Mouse (Mus musculus): ENCODE data around the gene Tnfaip8l3. TPM values are rescaled to one million over a fixed set of nuclear protein-coding genes. Genes with fewer than 3 reads are reported as not detected.
A peak's percentile ranks its signal among the peaks of the same experiment; 100 is the strongest.

Tnfaip8l3 gene
- polyA plus RNA-seq, 1 experiment from 2014 or later = 0.05 TPM

DNA sequence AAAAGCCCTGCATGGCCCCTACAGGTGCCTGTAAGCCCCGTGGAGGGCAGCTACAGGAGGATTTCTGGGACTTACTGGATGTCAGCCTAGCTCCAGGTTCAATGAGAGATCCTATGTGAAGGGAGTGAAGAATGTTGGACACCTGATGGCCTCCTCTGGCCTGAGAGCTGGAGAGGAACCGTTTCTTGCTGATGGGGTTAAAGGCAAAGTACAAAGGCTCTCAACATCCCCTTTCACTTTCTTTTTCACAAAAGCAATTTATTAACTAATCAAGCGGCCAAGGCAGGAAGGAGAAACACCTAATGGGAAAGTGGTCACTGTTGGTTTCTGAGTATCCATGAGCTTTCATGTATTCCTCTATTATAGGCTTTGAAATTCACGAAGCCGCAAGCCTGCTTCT is 1.0 kb upstream of the Tnfaip8l3 start:
- no peak overlapping the region for H3K9ac ChIP-seq (ENCODE audit: low read length)
- H3K4me3 ChIP-seq (ENCODE audit: low read depth, low read length) = no peak overlapping the region
- H3K36me3 ChIP-seq (ENCODE audit: control insufficient read depth, insufficient read depth, low read length) = no peaks in the 10 kb centered on the region
- peaks cover 8% of the 10 kb centered on the region for H3K27me3 ChIP-seq (ENCODE audit: control insufficient read depth, insufficient read depth, low read length)
- 51% methylated on average over 5 of the region's 5 CpGs for WGBS
- no peak for DNase-seq (ENCODE audit: low spot score)
- no peak for ATAC-seq (ENCODE audit: insufficient read depth, low FRiP score, low TSS enrichment)
- H3K4me2 ChIP-seq (ENCODE audit: low read depth) = peak overlapping the region; percentile 98
- no peaks in the 10 kb centered on the region for H3K9me3 ChIP-seq (ENCODE audit: control insufficient read depth, low read length)
- H3K27ac ChIP-seq (ENCODE audit: low read depth, low read length) = no peak overlapping the region
- H3K4me1 ChIP-seq (ENCODE audit: control insufficient read depth, insufficient read depth, low read length) = no peaks in the 10 kb centered on the region

DNA sequence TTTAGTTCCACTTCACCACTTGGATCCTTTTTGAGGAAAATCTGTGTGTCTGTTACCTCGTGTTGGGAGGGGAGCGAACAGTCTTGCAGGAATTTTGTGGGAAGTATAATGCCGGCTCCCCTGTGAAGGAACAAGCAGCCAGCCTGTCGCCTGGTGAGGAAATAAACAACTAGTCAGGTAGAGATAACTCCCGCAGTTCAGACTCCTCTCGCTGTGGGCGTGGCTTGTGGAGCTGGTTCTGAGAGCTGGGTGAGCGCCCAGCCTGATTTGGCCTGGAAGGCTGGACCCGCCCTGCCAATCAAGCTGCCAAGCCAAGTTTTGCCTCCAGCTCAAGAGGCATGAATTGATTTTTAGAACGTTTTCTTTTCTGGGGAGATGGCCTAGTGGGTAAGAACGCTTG is 589 bp upstream of the Tnfaip8l3 start:
- Histone ChIP-seq H3K4me2 (ENCODE audit: low read depth) (peak overlapping the region; percentile 98), H3K36me3 (ENCODE audit: control insufficient read depth, insufficient read depth, low read length) (no peaks in the 10 kb centered on the region), H3K9me3 (ENCODE audit: control insufficient read depth, low read length) (no peaks in the 10 kb centered on the region), H3K9ac (ENCODE audit: low read length) (no peak overlapping the region), H3K27me3 (ENCODE audit: control insufficient read depth, insufficient read depth, low read length) (peaks cover 8% of the 10 kb centered on the region), H3K4me3 (ENCODE audit: low read depth, low read length) (peak overlapping the region; percentile 48), H3K4me1 (ENCODE audit: control insufficient read depth, insufficient read depth, low read length) (no peaks in the 10 kb centered on the region), H3K27ac (ENCODE audit: low read depth, low read length) (no peak overlapping the region)
- 2% methylated on average over 11 of the region's 11 CpGs for WGBS
- DNase-seq (ENCODE audit: low spot score) (peak; percentile 54), ATAC-seq (ENCODE audit: insufficient read depth, low FRiP score, low TSS enrichment) (no peak)

DNA sequence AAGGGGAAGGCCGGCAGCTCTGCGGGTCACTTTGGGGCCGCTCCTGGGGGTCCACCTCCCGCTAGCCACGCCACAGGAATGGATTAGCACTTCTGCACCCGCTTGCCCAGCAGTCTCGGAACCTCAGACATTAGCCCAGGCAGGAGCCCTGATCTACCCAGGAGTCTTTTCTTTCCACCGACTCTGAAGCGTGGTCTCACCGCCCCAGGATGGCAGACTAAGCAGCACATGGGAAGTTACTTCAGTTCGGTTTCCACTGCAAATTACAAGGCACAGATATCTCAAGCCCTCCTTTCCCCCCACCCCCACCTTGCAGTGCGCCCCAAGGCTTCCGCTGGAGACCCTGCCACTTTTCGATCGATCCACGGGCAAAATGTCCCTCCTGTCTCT is 551 bp downstream of the Tnfaip8l3 start:
- 2% methylated on average over 16 of the region's 16 CpGs for WGBS
- no peak for ATAC-seq (ENCODE audit: insufficient read depth, low FRiP score, low TSS enrichment)

DNA sequence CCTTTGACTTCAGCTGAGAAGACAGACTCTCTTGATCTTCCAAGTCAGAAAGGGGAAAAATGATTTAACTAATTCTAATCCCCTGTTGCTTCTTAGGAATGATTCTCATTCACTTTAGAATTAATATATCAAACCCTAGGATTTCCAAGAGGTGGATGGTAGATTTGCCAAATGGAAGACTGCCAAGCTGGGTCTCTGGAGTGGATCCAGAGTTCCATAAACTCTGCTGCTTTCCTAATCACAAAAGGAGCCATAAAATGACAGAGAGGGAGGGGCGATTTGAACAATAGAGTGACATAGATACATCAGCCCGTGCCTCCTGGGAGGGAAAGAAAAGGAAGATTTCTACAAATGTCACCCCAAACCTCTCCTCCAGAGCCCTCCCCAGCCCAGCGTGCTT is 3.4 kb downstream of the Tnfaip8l3 start:
- no peak overlapping the region for H3K27ac ChIP-seq (ENCODE audit: low read depth, low read length)
- ATAC-seq (ENCODE audit: insufficient read depth, low FRiP score, low TSS enrichment) = no peak
- no peak overlapping the region for H3K4me3 ChIP-seq (ENCODE audit: low read depth, low read length)
- H3K36me3 ChIP-seq (ENCODE audit: control insufficient read depth, insufficient read depth, low read length) = no peaks in the 10 kb centered on the region
- no peaks in the 10 kb centered on the region for H3K4me1 ChIP-seq (ENCODE audit: control insufficient read depth, insufficient read depth, low read length)
- no peaks in the 10 kb centered on the region for H3K9me3 ChIP-seq (ENCODE audit: control insufficient read depth, low read length)
- 36% methylated on average over 3 of the region's 3 CpGs for WGBS
- no peak overlapping the region for H3K9ac ChIP-seq (ENCODE audit: low read length)
- H3K4me2 ChIP-seq (ENCODE audit: low read depth) = no peak overlapping the region
- peaks cover 8% of the 10 kb centered on the region for H3K27me3 ChIP-seq (ENCODE audit: control insufficient read depth, insufficient read depth, low read length)
- no peak for DNase-seq (ENCODE audit: low spot score)

More for the DNA sequence above, 551 bp downstream of the Tnfaip8l3 start:
- H3K27ac ChIP-seq (ENCODE audit: low read depth, low read length) = no peak overlapping the region
- no peaks in the 10 kb centered on the region for H3K36me3 ChIP-seq (ENCODE audit: control insufficient read depth, insufficient read depth, low read length)
- H3K9ac ChIP-seq (ENCODE audit: low read length) = peak overlapping the region; percentile 52
- peak overlapping the region; percentile 48 for H3K4me3 ChIP-seq (ENCODE audit: low read depth, low read length)
- H3K27me3 ChIP-seq (ENCODE audit: control insufficient read depth, insufficient read depth, low read length) = peaks cover 8% of the 10 kb centered on the region
- no peaks in the 10 kb centered on the region for H3K4me1 ChIP-seq (ENCODE audit: control insufficient read depth, insufficient read depth, low read length)
- peak overlapping the region; percentile 98 for H3K4me2 ChIP-seq (ENCODE audit: low read depth)
- H3K9me3 ChIP-seq (ENCODE audit: control insufficient read depth, low read length) = no peaks in the 10 kb centered on the region
- no peak for DNase-seq (ENCODE audit: low spot score)

DNA sequence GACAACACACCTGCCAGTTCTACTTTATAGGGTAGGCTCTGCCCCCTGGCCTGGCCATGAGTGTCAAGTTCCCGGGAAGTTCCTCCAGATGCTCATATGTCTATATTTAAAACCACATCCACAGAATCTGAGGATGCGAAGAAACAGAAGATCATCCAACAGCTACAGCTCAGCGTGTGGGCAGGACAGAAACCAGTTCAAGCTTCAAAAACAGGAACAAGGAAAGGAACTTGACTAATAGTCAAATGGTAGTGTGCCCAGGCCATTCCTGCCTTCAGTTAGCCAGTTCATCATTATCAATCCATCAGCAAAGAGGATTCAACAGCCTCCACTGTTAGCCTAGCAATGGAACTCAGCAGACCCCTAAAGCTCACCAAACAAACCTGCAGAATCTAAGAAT is 4.5 kb downstream of the Tnfaip8l3 start:
- H3K27me3 ChIP-seq (ENCODE audit: control insufficient read depth, insufficient read depth, low read length) = peaks cover 8% of the 10 kb centered on the region
- no peak overlapping the region for H3K4me3 ChIP-seq (ENCODE audit: low read depth, low read length)
- WGBS = 87% methylated on average over 3 of the region's 3 CpGs
- no peak for ATAC-seq (ENCODE audit: insufficient read depth, low FRiP score, low TSS enrichment)
- H3K9ac ChIP-seq (ENCODE audit: low read length) = no peak overlapping the region
- H3K27ac ChIP-seq (ENCODE audit: low read depth, low read length) = no peak overlapping the region
- DNase-seq (ENCODE audit: low spot score) = no peak
- H3K36me3 ChIP-seq (ENCODE audit: control insufficient read depth, insufficient read depth, low read length) = no peaks in the 10 kb centered on the region
- H3K9me3 ChIP-seq (ENCODE audit: control insufficient read depth, low read length) = no peaks in the 10 kb centered on the region
- H3K4me1 ChIP-seq (ENCODE audit: control insufficient read depth, insufficient read depth, low read length) = no peaks in the 10 kb centered on the region
- no peak overlapping the region for H3K4me2 ChIP-seq (ENCODE audit: low read depth)

DNA sequence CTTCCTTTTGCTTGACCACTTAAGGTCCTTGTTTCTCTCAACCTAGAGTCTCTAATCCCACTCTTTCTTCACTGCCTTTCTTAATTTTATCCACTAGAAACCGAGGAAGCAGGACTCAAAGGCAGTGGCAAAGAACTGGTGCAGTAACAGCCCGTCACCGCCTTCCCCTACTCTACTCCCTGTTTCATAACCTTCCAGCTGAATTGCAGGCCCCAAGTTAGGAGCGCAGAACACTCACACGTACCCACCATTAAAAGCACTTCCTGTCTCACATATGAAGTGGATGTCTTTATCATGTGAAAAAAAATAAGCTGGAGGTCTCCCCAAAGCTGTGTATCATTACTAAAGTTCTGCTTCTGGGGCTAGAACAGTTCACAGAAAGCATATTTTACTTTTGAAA is 6.5 kb downstream of the Tnfaip8l3 start:
- Histone ChIP-seq H3K9ac (ENCODE audit: low read length) (no peak overlapping the region), H3K27ac (ENCODE audit: low read depth, low read length) (no peak overlapping the region), H3K27me3 (ENCODE audit: control insufficient read depth, insufficient read depth, low read length) (no peaks in the 10 kb centered on the region; the same call in 1 of the 2 replicates), H3K9me3 (ENCODE audit: control insufficient read depth, low read length) (no peaks in the 10 kb centered on the region), H3K36me3 (ENCODE audit: control insufficient read depth, insufficient read depth, low read length) (no peaks in the 10 kb centered on the region), H3K4me1 (ENCODE audit: control insufficient read depth, insufficient read depth, low read length) (no peaks in the 10 kb centered on the region), H3K4me2 (ENCODE audit: low read depth) (no peak overlapping the region), H3K4me3 (ENCODE audit: low read depth, low read length) (no peak overlapping the region)
- DNase-seq (ENCODE audit: low spot score) (no peak), ATAC-seq (ENCODE audit: insufficient read depth, low FRiP score, low TSS enrichment) (no peak)
- WGBS = 80% methylated on average over 5 of the region's 5 CpGs

DNA sequence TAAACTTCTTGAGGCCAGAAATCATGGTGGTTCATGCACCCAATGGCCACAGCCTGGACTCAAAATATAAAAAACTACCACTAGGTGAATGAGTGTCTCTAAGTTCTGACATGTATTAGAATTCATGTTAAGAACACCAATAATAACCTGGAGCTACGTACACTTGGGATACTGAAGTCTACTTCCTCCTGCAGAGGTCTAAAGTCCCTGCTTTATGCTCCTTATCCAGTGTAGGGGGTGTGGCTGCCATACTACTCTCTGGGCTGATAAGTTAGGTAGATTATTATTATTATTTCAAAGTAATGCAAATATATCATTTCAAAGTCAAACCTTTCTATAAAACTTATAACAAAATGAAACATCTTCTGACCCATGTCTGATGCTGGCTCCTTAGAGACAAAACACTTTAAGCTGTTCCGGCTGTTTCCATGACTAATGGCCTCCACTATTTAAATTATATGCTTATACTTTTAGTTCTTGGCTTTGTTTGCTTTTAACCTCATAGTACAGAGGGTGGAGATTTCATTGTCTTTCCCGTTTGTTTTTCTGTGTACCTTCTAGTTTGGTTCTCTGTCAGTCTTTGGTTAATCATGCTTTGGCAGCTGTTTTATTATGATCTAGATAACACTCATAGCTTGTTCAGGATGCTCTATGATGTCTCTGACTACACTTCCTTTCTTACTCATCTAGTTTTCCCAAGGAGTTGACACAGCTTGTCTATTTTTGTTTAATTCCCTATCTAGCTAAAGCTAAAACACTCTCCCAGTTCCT is 16.7 kb downstream of the Tnfaip8l3 start:
- Histone ChIP-seq H3K4me1 (ENCODE audit: control insufficient read depth, insufficient read depth, low read length) (no peaks in the 10 kb centered on the region), H3K9ac (ENCODE audit: low read length) (no peak overlapping the region), H3K4me2 (ENCODE audit: low read depth) (no peak overlapping the region), H3K36me3 (ENCODE audit: control insufficient read depth, insufficient read depth, low read length) (no peaks in the 10 kb centered on the region), H3K4me3 (ENCODE audit: low read depth, low read length) (no peak overlapping the region), H3K27me3 (ENCODE audit: control insufficient read depth, insufficient read depth, low read length) (no peaks in the 10 kb centered on the region), H3K9me3 (ENCODE audit: control insufficient read depth, low read length) (no peaks in the 10 kb centered on the region), H3K27ac (ENCODE audit: low read depth, low read length) (no peak overlapping the region)
- ATAC-seq (ENCODE audit: insufficient read depth, low FRiP score, low TSS enrichment) (no peak), DNase-seq (ENCODE audit: low spot score) (no peak)
- 81% methylated on average over 3 of the region's 3 CpGs for WGBS

DNA sequence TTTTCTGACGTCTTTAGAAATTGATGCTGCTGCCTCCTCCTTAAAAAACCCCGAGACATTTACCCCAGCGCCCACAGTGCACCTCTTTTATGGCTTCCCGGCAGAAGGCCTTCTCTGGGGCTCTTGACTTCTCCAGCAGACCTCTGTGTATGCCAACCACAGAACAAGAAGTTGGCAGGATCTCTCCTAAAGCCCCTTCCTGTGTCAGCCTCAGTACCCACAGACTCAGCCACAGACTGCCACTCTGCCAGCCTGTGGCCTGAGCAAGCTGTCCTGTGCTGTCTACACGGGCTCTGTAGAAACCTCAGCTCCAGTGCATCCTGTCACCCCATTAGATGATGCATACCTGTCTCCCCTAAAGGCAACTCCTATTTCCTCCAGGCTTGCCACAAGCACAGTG is 19.2 kb downstream of the Tnfaip8l3 start:
- H3K9me3 ChIP-seq (ENCODE audit: control insufficient read depth, low read length) = no peaks in the 10 kb centered on the region
- no peaks in the 10 kb centered on the region for H3K27me3 ChIP-seq (ENCODE audit: control insufficient read depth, insufficient read depth, low read length)
- DNase-seq (ENCODE audit: low spot score) (no peak), ATAC-seq (ENCODE audit: insufficient read depth, low FRiP score, low TSS enrichment) (no peak)
- H3K36me3 ChIP-seq (ENCODE audit: control insufficient read depth, insufficient read depth, low read length) = no peaks in the 10 kb centered on the region
- no peak overlapping the region for H3K4me2 ChIP-seq (ENCODE audit: low read depth)
- WGBS = 76% methylated on average over 5 of the region's 5 CpGs
- no peaks in the 10 kb centered on the region for H3K4me1 ChIP-seq (ENCODE audit: control insufficient read depth, insufficient read depth, low read length)
- H3K9ac ChIP-seq (ENCODE audit: low read length) = no peak overlapping the region
- no peak overlapping the region for H3K27ac ChIP-seq (ENCODE audit: low read depth, low read length)
- H3K4me3 ChIP-seq (ENCODE audit: low read depth, low read length) = no peak overlapping the region

DNA sequence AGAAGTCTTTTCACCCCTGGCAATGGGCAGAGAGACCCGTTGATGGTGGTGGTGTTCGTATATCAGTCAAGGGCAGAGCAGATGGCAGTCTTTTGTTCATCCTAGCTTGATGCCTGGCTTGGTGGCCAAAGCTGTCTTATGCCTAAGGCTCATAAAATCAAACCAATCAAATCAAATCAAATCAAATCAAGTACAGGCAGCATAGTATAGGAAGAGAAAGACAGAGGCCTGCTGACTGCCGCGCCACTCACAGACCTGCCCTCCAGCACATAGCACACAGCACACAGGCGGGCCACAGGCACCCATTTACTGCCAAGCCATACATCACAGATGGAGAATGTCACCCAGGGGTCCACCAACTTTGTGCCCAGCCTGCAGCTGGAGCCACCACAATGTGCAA is 25.1 kb downstream of the Tnfaip8l3 start:
- H3K27ac ChIP-seq (ENCODE audit: low read depth, low read length) = no peak overlapping the region
- no peaks in the 10 kb centered on the region for H3K36me3 ChIP-seq (ENCODE audit: control insufficient read depth, insufficient read depth, low read length)
- no peaks in the 10 kb centered on the region for H3K27me3 ChIP-seq (ENCODE audit: control insufficient read depth, insufficient read depth, low read length)
- ATAC-seq (ENCODE audit: insufficient read depth, low FRiP score, low TSS enrichment) (no peak), DNase-seq (ENCODE audit: low spot score) (no peak)
- no peak overlapping the region for H3K9ac ChIP-seq (ENCODE audit: low read length)
- H3K4me3 ChIP-seq (ENCODE audit: low read depth, low read length) = no peak overlapping the region
- H3K4me2 ChIP-seq (ENCODE audit: low read depth) = no peak overlapping the region
- WGBS = 90% methylated on average over 5 of the region's 5 CpGs
- H3K4me1 ChIP-seq (ENCODE audit: control insufficient read depth, insufficient read depth, low read length) = no peaks in the 10 kb centered on the region
- no peaks in the 10 kb centered on the region for H3K9me3 ChIP-seq (ENCODE audit: control insufficient read depth, low read length)

All from neural tube, embryonic 11.5 days (tissue).